Mouse (Mus musculus) limb, embryonic 14.5 days (tissue): Measurements from ENCODE around the gene Fbxl14. TPM values are rescaled to one million over a fixed set of nuclear protein-coding genes. Genes with fewer than 3 reads are reported as not detected.

Experiments used
- ATAC-seq: fragments of 200-750 bp; cut with Nextera tagmentation; 2 replicates; pipeline ENCODE4 v1.8.0; 2017; ENCODE audit warnings: low read depth, moderate number of reproducible peaks, moderate TSS enrichment; ENCODE audit not compliant: low FRiP score
- DNase-seq: peaks from one replicate; pipeline ENCODE4 v3.0.0-alpha.2; 2015; ENCODE audit warnings: low spot score
- H3K27ac ChIP-seq: fragments of 300-500 bp; sonication (generic); replicated peaks from 2 replicates; pipeline ENCODE4 v1.5.1; 2014; ENCODE audit warnings: low read depth, mild to moderate bottlenecking, low read length, moderate library complexity, mixed read lengths
- H3K27me3 ChIP-seq: fragments of 300-500 bp; sonication (generic); 2 replicates; pipeline ENCODE4 v1.6.1; 2014; ENCODE audit warnings: low read length, mixed read lengths; ENCODE audit not compliant: control insufficient read depth, insufficient read depth
- H3K36me3 ChIP-seq: fragments of 300-500 bp; sonication (generic); 2 replicates; pipeline ENCODE4 v1.6.1; 2014; ENCODE audit warnings: mild to moderate bottlenecking, low read length, moderate library complexity, mixed read lengths; ENCODE audit not compliant: control insufficient read depth, insufficient read depth
- H3K4me1 ChIP-seq: fragments of 300-500 bp; sonication (generic); 2 replicates; pipeline ENCODE4 v1.6.1; 2014; ENCODE audit warnings: antibody characterized with exemption, low read length, mixed read lengths; ENCODE audit not compliant: control insufficient read depth, insufficient read depth
- H3K4me2 ChIP-seq: fragments of 300-500 bp; sonication (generic); replicated peaks from 2 replicates; pipeline ENCODE4 v1.6.1; 2014; ENCODE audit warnings: low read depth, mild to moderate bottlenecking, low read length, moderate library complexity; ENCODE audit not compliant: severe bottlenecking
- H3K4me3 ChIP-seq: fragments of 300-500 bp; sonication (generic); replicated peaks from 2 replicates; pipeline ENCODE4 v1.5.1; 2014; ENCODE audit warnings: low read length
- H3K9ac ChIP-seq: fragments of 300-500 bp; sonication (generic); 2 replicates; pipeline ENCODE4 v1.6.1; 2014; ENCODE audit warnings: mild to moderate bottlenecking, low read depth, low read length, moderate library complexity; ENCODE audit not compliant: severe bottlenecking
- H3K9me3 ChIP-seq: fragments of 300-500 bp; sonication (generic); 2 replicates; pipeline ENCODE4 v1.6.1; 2016; ENCODE audit warnings: low read length; ENCODE audit not compliant: control insufficient read depth
- POLR2A ChIP-seq: fragments of 200-500 bp; IDR thresholded peaks from 2 replicates; pipeline ENCODE4 v1.8.0; 2012; ENCODE audit warnings: inconsistent platforms, mild to moderate bottlenecking, moderate library complexity, borderline replicate concordance; ENCODE audit not compliant: insufficient read depth, insufficient read length; ENCODE audit errors: extremely low read depth
- WGBS: fragments of 180-500 bp; shearing (Covaris S2); extraction: QIAGEN DNeasy Blood & Tissue Kit; methylation state at CpG from one replicate; pipeline ENCODE4 v1.1.7; 2014; 5-methylcytosine and 5-hydroxymethylcytosine counted together
- polyA plus RNA-seq, 2 experiments: library from polyadenylated mRNA; depleted of rRNA in 1 of 2; stranded (reverse) in 1 of 2; unstranded in 1 of 2; fragments of >200 nt; fragmentation: Nextera tagmentation in 1 of 2; extraction: Ambion mirVana in 1 of 2; gene quantifications; 2 replicates each; pipeline versions ENCODE4 v1.2.1 to v1.2.3; 2012 to 2014

Fbxl14 gene
- polyA plus RNA-seq, 2 experiments: 6.4 to 39.1 TPM

DNA sequence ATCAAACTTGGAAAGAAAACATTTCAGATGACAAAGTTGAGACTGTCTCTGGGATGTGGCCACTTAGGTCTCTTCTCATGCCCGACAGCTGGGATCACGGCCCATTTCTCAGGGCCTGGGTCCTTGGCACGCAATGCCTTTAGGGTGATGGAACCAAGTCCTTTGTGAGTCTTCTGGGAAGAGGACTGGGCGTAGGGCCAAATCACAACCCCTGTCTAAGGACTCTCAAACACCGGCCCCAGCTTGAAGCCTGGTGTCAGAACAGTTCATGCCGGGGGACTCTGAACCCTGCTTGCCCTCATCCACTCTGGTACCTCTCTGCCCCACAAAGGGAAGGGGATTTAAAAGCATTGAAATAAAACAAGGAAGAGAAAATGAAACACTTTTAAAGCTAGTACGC is 34.6 kb downstream of the Fbxl14 start:
- Histone ChIP-seq H3K36me3 (no peaks in the 10 kb centered on the region), H3K4me1 (peaks cover 11% of the 10 kb centered on the region), H3K4me2 (no peak overlapping the region), H3K27me3 (no peaks in the 10 kb centered on the region), H3K9me3 (no peaks in the 10 kb centered on the region), H3K27ac (no peak overlapping the region), H3K4me3 (no peak overlapping the region), H3K9ac (no peak overlapping the region)
- DNase-seq: no peak
- no peak for TF ChIP-seq POLR2A
- 58% methylated on average over 7 of the region's 7 CpGs for WGBS
- ATAC-seq: no peak

DNA sequence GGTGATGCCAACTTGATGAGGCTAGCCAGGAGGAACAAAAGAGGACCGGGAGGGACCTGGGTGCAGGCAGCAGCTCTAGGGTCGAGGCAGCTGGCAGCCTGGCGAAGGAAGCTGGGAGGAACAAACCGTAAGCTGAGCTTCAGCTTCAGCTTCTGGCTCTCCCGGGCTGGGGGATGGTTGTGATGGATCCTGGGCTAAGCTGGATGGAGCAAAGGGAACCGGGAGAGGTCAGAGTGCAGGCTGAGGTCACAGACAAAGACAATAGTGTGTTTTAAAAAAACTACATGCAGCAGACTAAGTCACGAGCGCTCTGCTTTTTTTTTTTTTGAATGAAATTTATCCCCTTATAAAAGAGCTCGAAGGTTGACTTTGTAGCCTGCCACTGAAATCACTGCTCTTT is 41.3 kb downstream of the Fbxl14 start:
- Histone ChIP-seq H3K4me3 (no peak overlapping the region), H3K27me3 (no peaks in the 10 kb centered on the region), H3K4me1 (peaks cover 16% of the 10 kb centered on the region), H3K9me3 (no peaks in the 10 kb centered on the region), H3K36me3 (no peaks in the 10 kb centered on the region), H3K27ac (no peak overlapping the region), H3K9ac (no peak overlapping the region), H3K4me2 (no peak overlapping the region)
- no peak for ATAC-seq
- WGBS: 57% methylated on average over 9 of the region's 9 CpGs
- TF ChIP-seq POLR2A: no peak
- no peak for DNase-seq

- no peak overlapping the region for H3K27ac ChIP-seq
- DNase-seq: no peak
Observed at GRCm38 (mm10) chr6:119521482-119521900, 42.0 kb downstream of the Fbxl14 start.

GRCm38 (mm10) chr6:119521931-119522391 is 42.5 kb downstream of the Fbxl14 start:
- ATAC-seq: no peak
- H3K27me3 ChIP-seq: no peaks in the 10 kb centered on the region
- no peak overlapping the region for H3K9ac ChIP-seq
- 31% methylated on average over 3 of the region's 3 CpGs for WGBS
- H3K27ac ChIP-seq: no peak overlapping the region
- no peak overlapping the region for H3K4me3 ChIP-seq
- no peak overlapping the region for H3K4me2 ChIP-seq
- H3K9me3 ChIP-seq: no peaks in the 10 kb centered on the region
- TF ChIP-seq POLR2A: no peak
- peaks cover 16% of the 10 kb centered on the region for H3K4me1 ChIP-seq
- DNase-seq: no peak
- H3K36me3 ChIP-seq: no peaks in the 10 kb centered on the region

More at GRCm38 (mm10) chr6:119521482-119521900, 42.0 kb downstream of the Fbxl14 start:
- H3K4me2 ChIP-seq: no peak overlapping the region
- H3K9ac ChIP-seq: no peak overlapping the region
- 74% methylated on average over 3 of the region's 3 CpGs for WGBS
- no peaks in the 10 kb centered on the region for H3K9me3 ChIP-seq
- no peak for ATAC-seq
- no peaks in the 10 kb centered on the region for H3K27me3 ChIP-seq
- H3K4me3 ChIP-seq: no peak overlapping the region
- H3K4me1 ChIP-seq: peaks cover 16% of the 10 kb centered on the region
- TF ChIP-seq POLR2A: no peak
- H3K36me3 ChIP-seq: no peaks in the 10 kb centered on the region

- no peak for TF ChIP-seq POLR2A
- WGBS: 67% methylated on average over 5 of the region's 5 CpGs
Observed at GRCm38 (mm10) chr6:119526498-119526897, 47.0 kb downstream of the Fbxl14 start.

GRCm38 (mm10) chr6:119529659-119530058 is 50.2 kb downstream of the Fbxl14 start:
- Histone ChIP-seq H3K27ac (no peak overlapping the region), H3K27me3 (no peaks in the 10 kb centered on the region), H3K4me2 (no peak overlapping the region), H3K9me3 (no peaks in the 10 kb centered on the region), H3K9ac (no peak overlapping the region), H3K4me1 (no peaks in the 10 kb centered on the region), H3K4me3 (no peak overlapping the region), H3K36me3 (no peaks in the 10 kb centered on the region)
- no peak for TF ChIP-seq POLR2A
- DNase-seq (no peak), ATAC-seq (no peak)
- 86% methylated on average over 3 of the region's 3 CpGs for WGBS

More at GRCm38 (mm10) chr6:119526498-119526897, 47.0 kb downstream of the Fbxl14 start:
- no peak overlapping the region for H3K4me3 ChIP-seq
- H3K9ac ChIP-seq: no peak overlapping the region
- no peaks in the 10 kb centered on the region for H3K36me3 ChIP-seq
- H3K27me3 ChIP-seq: no peaks in the 10 kb centered on the region
- no peaks in the 10 kb centered on the region for H3K9me3 ChIP-seq
- H3K27ac ChIP-seq: no peak overlapping the region
- peaks cover 16% of the 10 kb centered on the region for H3K4me1 ChIP-seq
- no peak for ATAC-seq
- H3K4me2 ChIP-seq: no peak overlapping the region
- no peak for DNase-seq

Other genes starting within 250 kb of the Fbxl14 start
- gene Cacna2d4, start 243.1 kb upstream of the Fbxl14 start, polyA plus RNA-seq (2012; rRNA removed): 0.08 TPM in 1 of 2 replicates, not detected in the other
- gene Cacna2d4, start 243.1 kb upstream of the Fbxl14 start, polyA plus RNA-seq (2014; fragmentation: Nextera tagmentation; extraction: Ambion mirVana): not detected in 2 replicates
- gene Lrtm2, start 148.9 kb upstream of the Fbxl14 start, polyA plus RNA-seq (2012; rRNA removed): 0.05 and 0.09 TPM in 2 replicates
- not detected in 2 replicates for gene Lrtm2, start 148.9 kb upstream of the Fbxl14 start, polyA plus RNA-seq (2014; fragmentation: Nextera tagmentation; extraction: Ambion mirVana)
- gene Adipor2, start 62.0 kb upstream of the Fbxl14 start, polyA plus RNA-seq (2012; rRNA removed): 35.5 and 38.7 TPM in 2 replicates
- 26.2 and 28.1 TPM in 2 replicates for gene Adipor2, start 62.0 kb upstream of the Fbxl14 start, polyA plus RNA-seq (2014; fragmentation: Nextera tagmentation; extraction: Ambion mirVana)
- 13.3 and 15.9 TPM in 2 replicates for gene Wnt5b, start 64.7 kb downstream of the Fbxl14 start, polyA plus RNA-seq (2012; rRNA removed)
- gene Wnt5b, start 64.7 kb downstream of the Fbxl14 start, polyA plus RNA-seq (2014; fragmentation: Nextera tagmentation; extraction: Ambion mirVana): 17.5 and 20.1 TPM in 2 replicates